Comparison of ENCODE assay signal across 38 mouse cellular contexts in genomic region chr13:97073497-97073896, GRCm38 (mm10). TPM values are rescaled to one million over a fixed set of nuclear protein-coding genes. Genes with fewer than 3 reads are reported as not detected.
A peak's percentile ranks its signal among the peaks of the same experiment; 100 is the strongest.
DNase-seq lines count a peak whose midpoint lies in the region; ATAC-seq lines count a peak whose summit lies in the region.
"Had no signal": no experiment of that assay in that cellular context is flagged by ENCODE, and none has a peak within 500 bp of the region (broad histone marks: within the 10 kb centered on the region; RNA-seq: fewer than 3 reads in every experiment).

No protein-coding gene starts in this region.

- H3K36me3 ChIP-seq in hindbrain, embryonic 14.5 days (replicated peaks; ENCODE audit: control insufficient read depth, insufficient read depth), result no peaks in the 10 kb centered on the region
- H3K36me3 ChIP-seq in hindbrain, embryonic 12.5 days, result no peaks in the 10 kb centered on the region
- H3K36me3 ChIP-seq in neural tube, embryonic 13.5 days, result no peaks in the 10 kb centered on the region
- H3K36me3 ChIP-seq in midbrain, embryonic 14.5 days (ENCODE audit: control insufficient read depth, insufficient read depth, low read length), result no peaks in the 10 kb centered on the region
- H3K36me3 ChIP-seq in neural tube, embryonic 15.5 days, result no peaks in the 10 kb centered on the region
- H3K36me3 ChIP-seq: kidney, embryonic 15.5 days; liver, embryonic 12.5 days had no signal

- no peak overlapping the region for H3K27ac ChIP-seq in hindbrain, embryonic 14.5 days
- H3K27ac ChIP-seq in hindbrain, embryonic 12.5 days, result no peak overlapping the region
- H3K27ac ChIP-seq in neural tube, embryonic 13.5 days (replicated peaks), result no peak overlapping the region
- H3K27ac ChIP-seq in midbrain, embryonic 14.5 days (replicated peaks; ENCODE audit: low read depth, low read length), result no peak overlapping the region
- H3K27ac ChIP-seq in neural tube, embryonic 15.5 days (replicated peaks), result no peak overlapping the region
- H3K27ac ChIP-seq: kidney, embryonic 15.5 days; liver, embryonic 12.5 days; stomach, postnatal 0 days had no signal

- no peak overlapping the region for H3K4me3 ChIP-seq in hindbrain, embryonic 14.5 days (replicated peaks; ENCODE audit: low read length)
- no peak overlapping the region for H3K4me3 ChIP-seq in hindbrain, embryonic 12.5 days
- H3K4me3 ChIP-seq in neural tube, embryonic 13.5 days, result no peak overlapping the region
- H3K4me3 ChIP-seq in midbrain, embryonic 14.5 days (replicated peaks; ENCODE audit: low read depth, low read length), result no peak overlapping the region
- no peak overlapping the region for H3K4me3 ChIP-seq in neural tube, embryonic 15.5 days (replicated peaks)
- H3K4me3 ChIP-seq: erythroblast, embryonic 14.5 days; kidney, embryonic 15.5 days; liver, embryonic 12.5 days had no signal

- DNase-seq in hindbrain, embryonic 14.5 days (ENCODE audit: low spot score), result no peak
- no peak for DNase-seq in neural tube, embryonic 10.5 days (ENCODE audit: extremely low spot score, low spot score)
- DNase-seq in midbrain, embryonic 14.5 days, result no peak
- no peak for DNase-seq in heart, adult 8-10 months (ENCODE audit: low spot score)
- DNase-seq: adrenal gland, adult 8-10 months; cerebellum, adult 11 months; cerebellum, adult 9-11 months; gastrocnemius, postnatal 14 days; heart, postnatal 4 days; kidney, adult 18-20 months; kidney, postnatal 36 days; left cerebral cortex, postnatal 4 days; liver, postnatal 0 days; lung, postnatal 36 days; right cerebral cortex, postnatal 4 days; thymus, adult 18-20 months; thymus, postnatal 25 days had no signal

- H3K4me1 ChIP-seq in hindbrain, embryonic 14.5 days (replicated peaks; ENCODE audit: control insufficient read depth, insufficient read depth, low read length), result 0 out of 2 replicates have a peak, but pooled peaks cover 3% of the 10 kb centered on the region
- no peaks in the 10 kb centered on the region for H3K4me1 ChIP-seq in hindbrain, embryonic 12.5 days
- peaks cover 18% of the 10 kb centered on the region for H3K4me1 ChIP-seq in neural tube, embryonic 13.5 days (replicated peaks)
- H3K4me1 ChIP-seq in midbrain, embryonic 14.5 days (ENCODE audit: control insufficient read depth, insufficient read depth, low read length), result peaks cover 8% of the 10 kb centered on the region; the same call in 1 of the 2 replicates
- peaks cover 7% of the 10 kb centered on the region for H3K4me1 ChIP-seq in neural tube, embryonic 15.5 days

- no peak overlapping the region for H3K9ac ChIP-seq in hindbrain, embryonic 14.5 days
- H3K9ac ChIP-seq in hindbrain, embryonic 12.5 days, result no peak overlapping the region
- H3K9ac ChIP-seq in neural tube, embryonic 13.5 days, result no peak overlapping the region
- H3K9ac ChIP-seq in midbrain, embryonic 14.5 days (replicated peaks; ENCODE audit: low read length), result no peak overlapping the region
- no peak overlapping the region for H3K9ac ChIP-seq in neural tube, embryonic 15.5 days (replicated peaks)
- H3K9ac ChIP-seq: kidney, embryonic 15.5 days; liver, embryonic 12.5 days; liver, postnatal 0 days had no signal

- WGBS in hindbrain, embryonic 14.5 days, result 45% methylated on average over 1 of the region's 1 CpGs
- 69% methylated on average over 1 of the region's 1 CpGs for WGBS in hindbrain, embryonic 12.5 days
- 79% methylated on average over 1 of the region's 1 CpGs for WGBS in neural tube, embryonic 13.5 days
- 38% methylated on average over 1 of the region's 1 CpGs for WGBS in midbrain, embryonic 14.5 days
- WGBS in neural tube, embryonic 15.5 days, result 53% methylated on average over 1 of the region's 1 CpGs

- no peak for ATAC-seq in hindbrain, embryonic 14.5 days (ENCODE audit: low FRiP score)
- no peak for ATAC-seq in hindbrain, embryonic 12.5 days (ENCODE audit: low FRiP score)
- ATAC-seq in neural tube, embryonic 13.5 days (ENCODE audit: low read depth), result no peak
- no peak for ATAC-seq in midbrain, embryonic 14.5 days (ENCODE audit: low FRiP score, low TSS enrichment)
- no peak for ATAC-seq in neural tube, embryonic 15.5 days (ENCODE audit: low FRiP score)
- no peak for ATAC-seq in megakaryocyte-erythroid progenitor cell, adult 5-6 weeks (replicated peaks; ENCODE audit: low FRiP score, low TSS enrichment, poor library complexity, severe bottlenecking)
- ATAC-seq: liver, embryonic 12.5 days; liver, postnatal 0 days had no signal

- H3K9me3 ChIP-seq in hindbrain, embryonic 14.5 days (ENCODE audit: control insufficient read depth, low read length), result no peaks in the 10 kb centered on the region
- H3K9me3 ChIP-seq in hindbrain, embryonic 12.5 days (replicated peaks), result no peaks in the 10 kb centered on the region
- H3K9me3 ChIP-seq in neural tube, embryonic 13.5 days, result no peaks in the 10 kb centered on the region
- no peaks in the 10 kb centered on the region for H3K9me3 ChIP-seq in midbrain, embryonic 14.5 days (ENCODE audit: control insufficient read depth, low read length)
- H3K9me3 ChIP-seq in neural tube, embryonic 15.5 days (replicated peaks), result no peaks in the 10 kb centered on the region
- H3K9me3 ChIP-seq: kidney, embryonic 15.5 days; liver, embryonic 12.5 days had no signal

- H3K4me2 ChIP-seq in hindbrain, embryonic 14.5 days (replicated peaks), result peak overlapping the region; percentile 79
- H3K4me2 ChIP-seq in hindbrain, embryonic 12.5 days (replicated peaks), result no peak overlapping the region
- H3K4me2 ChIP-seq in neural tube, embryonic 13.5 days, result peak overlapping the region; percentile 74
- H3K4me2 ChIP-seq in midbrain, embryonic 14.5 days (ENCODE audit: low read length), result peak overlapping the region; percentile 75; the same call in 1 of the 2 replicates
- H3K4me2 ChIP-seq in neural tube, embryonic 15.5 days, result peak overlapping the region; percentile 70
- H3K4me2 ChIP-seq: kidney, embryonic 15.5 days had no signal

- no peaks in the 10 kb centered on the region for H3K27me3 ChIP-seq in hindbrain, embryonic 14.5 days (ENCODE audit: control insufficient read depth, insufficient read depth, low read length)
- peaks cover 5% of the 10 kb centered on the region; the same call in 1 of the 2 replicates for H3K27me3 ChIP-seq in hindbrain, embryonic 12.5 days
- peaks cover 6% of the 10 kb centered on the region; the same call in 1 of the 2 replicates for H3K27me3 ChIP-seq in neural tube, embryonic 13.5 days
- 0 out of 2 replicates have a peak, but pooled peaks cover 5% of the 10 kb centered on the region for H3K27me3 ChIP-seq in midbrain, embryonic 14.5 days (ENCODE audit: control insufficient read depth, insufficient read depth, low read length)
- H3K27me3 ChIP-seq in neural tube, embryonic 15.5 days (replicated peaks), result no peaks in the 10 kb centered on the region; the same call in 1 of the 2 replicates
- H3K27me3 ChIP-seq: liver, embryonic 12.5 days had no signal

RNA-seq across cellular contexts. Expression of gene Fam169a, which starts 6.4 kb away (rescaled TPM):
- 38.3 and 46.3 TPM in 2 replicates for polyA plus RNA-seq in hindbrain, embryonic 14.5 days (2014; fragmentation: Nextera tagmentation; extraction: Ambion mirVana)
- polyA plus RNA-seq in hindbrain, embryonic 12.5 days (2016; fragmentation: Nextera tagmentation; extraction: Ambion mirVana), result 14.8 and 14.9 TPM in 2 replicates
- polyA plus RNA-seq in neural tube, embryonic 13.5 days (2015; fragmentation: Nextera tagmentation; extraction: Ambion mirVana), result 22.1 and 22.2 TPM in 2 replicates
- 32.7 and 37.9 TPM in 2 replicates for polyA plus RNA-seq in midbrain, embryonic 14.5 days (2014; fragmentation: Nextera tagmentation; extraction: Ambion mirVana)
- polyA plus RNA-seq in neural tube, embryonic 15.5 days (2015; fragmentation: Nextera tagmentation; extraction: Ambion mirVana), result 25.9 and 30.5 TPM in 2 replicates
- total RNA-seq in megakaryocyte-erythroid progenitor cell, adult 5-6 weeks (2014; fragmentation: Nextera tagmentation), result 0.44 TPM in 1 of 2 replicates, not detected in the other
- total RNA-seq in megakaryocyte-erythroid progenitor cell, adult 5-6 weeks (2017), result 0.65 and 1.3 TPM in 2 replicates
- 1 to 10 TPM in 2 of 4 experiments, under 1 TPM in 2; 0.57 to 1.8 (median 1.1) TPM for total RNA-seq in heart, adult 8-10 months (2022)
- total RNA-seq: gastrocnemius, postnatal 14 days had no signal
- polyA plus RNA-seq: spleen, adult 2 months had no signal

RNA-seq across cellular contexts. Expression of gene Gm6169, which starts 25.5 kb away (rescaled TPM):
- 0.60 and 1.2 TPM in 2 replicates for polyA plus RNA-seq in hindbrain, embryonic 14.5 days (2014; fragmentation: Nextera tagmentation; extraction: Ambion mirVana)
- 0.40 and 1.4 TPM in 2 replicates for polyA plus RNA-seq in hindbrain, embryonic 12.5 days (2016; fragmentation: Nextera tagmentation; extraction: Ambion mirVana)
- 0.95 and 1.4 TPM in 2 replicates for polyA plus RNA-seq in neural tube, embryonic 13.5 days (2015; fragmentation: Nextera tagmentation; extraction: Ambion mirVana)
- polyA plus RNA-seq in midbrain, embryonic 14.5 days (2014; fragmentation: Nextera tagmentation; extraction: Ambion mirVana), result 0.61 and 1.1 TPM in 2 replicates
- polyA plus RNA-seq in neural tube, embryonic 15.5 days (2015; fragmentation: Nextera tagmentation; extraction: Ambion mirVana), result 1.1 and 1.3 TPM in 2 replicates
- total RNA-seq in megakaryocyte-erythroid progenitor cell, adult 5-6 weeks (2014; fragmentation: Nextera tagmentation), result 0.46 and 2.0 TPM in 2 replicates
- total RNA-seq in megakaryocyte-erythroid progenitor cell, adult 5-6 weeks (2017), result 0.33 and 2.1 TPM in 2 replicates
- 10 to 100 TPM in 1 of 4 experiments, 1 to 10 TPM in 1, under 1 TPM in 1, not detected in 1; 0.46 to 10.1 (median 6.9) TPM for total RNA-seq in heart, adult 8-10 months (2022)
- polyA plus RNA-seq: erythroblast, embryonic 14.5 days had no signal

RNA-seq across cellular contexts. Expression of gene 1700029F12Rik, which starts 39.3 kb away (rescaled TPM):
- not detected in 2 replicates for polyA plus RNA-seq in hindbrain, embryonic 14.5 days (2014; fragmentation: Nextera tagmentation; extraction: Ambion mirVana)
- not detected in 2 replicates for polyA plus RNA-seq in hindbrain, embryonic 12.5 days (2016; fragmentation: Nextera tagmentation; extraction: Ambion mirVana)
- not detected in 2 replicates for polyA plus RNA-seq in neural tube, embryonic 13.5 days (2015; fragmentation: Nextera tagmentation; extraction: Ambion mirVana)
- polyA plus RNA-seq in midbrain, embryonic 14.5 days (2014; fragmentation: Nextera tagmentation; extraction: Ambion mirVana), result not detected in 2 replicates
- not detected in 2 replicates for polyA plus RNA-seq in neural tube, embryonic 15.5 days (2015; fragmentation: Nextera tagmentation; extraction: Ambion mirVana)
- total RNA-seq in megakaryocyte-erythroid progenitor cell, adult 5-6 weeks (2014; fragmentation: Nextera tagmentation), result not detected in 2 replicates
- not detected in 2 replicates for total RNA-seq in megakaryocyte-erythroid progenitor cell, adult 5-6 weeks (2017)
- total RNA-seq in heart, adult 8-10 months (2022), result not detected
- total RNA-seq: adrenal gland, adult 8-10 months; gastrocnemius, postnatal 14 days; granulocyte monocyte progenitor cell, adult 5-6 weeks; heart, postnatal 4 days; layer of hippocampus, adult 8-10 months; layer of hippocampus, postnatal 25 days; left cerebral cortex, postnatal 4 days; megakaryocyte, adult 5-6 weeks; monocyte, adult 5-6 weeks had no signal
- polyA plus RNA-seq: embryonic facial prominence, embryonic 14.5 days; erythroblast, embryonic 14.5 days; forebrain, embryonic 11.5 days; heart, embryonic 11.5 days; heart, embryonic 16.5 days; intestine, embryonic 14.5 days; kidney, embryonic 15.5 days; limb, embryonic 14.5 days; liver, embryonic 12.5 days; liver, postnatal 0 days; lung, embryonic 16.5 days; stomach, postnatal 0 days had no signal
